Mouse (Mus musculus): Measurements from ENCODE around the gene Tssk6. TPM values are rescaled to one million over a fixed set of nuclear protein-coding genes. Genes with fewer than 3 reads are reported as not detected.
"Not testable (repeated sequence)": the region's sequence is repeated elsewhere in the genome, so short reads cannot be mapped to it uniquely, and the experiment has no call there.

Tssk6 gene
- polyA plus RNA-seq, 1 experiment = 0.39 TPM

- TF ChIP-seq CTCF (IDR thresholded peaks at IDR 0.05; ENCODE audit: borderline replicate concordance, insufficient read depth, low read length) (no peak), POLR2A (IDR thresholded peaks at IDR 0.05; ENCODE audit: low read depth, low read length) (no peak)
- peaks cover 16% of the 10 kb centered on the region for H3K4me1 ChIP-seq (ENCODE audit: control insufficient read depth, insufficient read depth, low read length)
- no peak overlapping the region for H3K27ac ChIP-seq (ENCODE audit: insufficient read depth, low read length)
- no peak overlapping the region for H3K4me3 ChIP-seq (ENCODE audit: insufficient read depth, low read length)
Measured at GRCm38 (mm10) chr8:69934582-69934981, 32.6 kb downstream of the Tssk6 start.

- peak overlapping the region; percentile 83; the same call in 1 of the 2 replicates for H3K27ac ChIP-seq (ENCODE audit: insufficient read depth, low read length)
- H3K4me1 ChIP-seq (ENCODE audit: control insufficient read depth, insufficient read depth, low read length) = peaks cover 23% of the 10 kb centered on the region
- no peak for TF ChIP-seq CTCF (IDR thresholded peaks at IDR 0.05; ENCODE audit: borderline replicate concordance, insufficient read depth, low read length)
- TF ChIP-seq POLR2A (IDR thresholded peaks at IDR 0.05; ENCODE audit: low read depth, low read length) = no peak
- no peak overlapping the region for H3K4me3 ChIP-seq (ENCODE audit: insufficient read depth, low read length)
Measured at GRCm38 (mm10) chr8:69935431-69935830, 33.4 kb downstream of the Tssk6 start.

- Histone ChIP-seq H3K27ac (ENCODE audit: insufficient read depth, low read length) (peak overlapping the region; percentile 83), H3K4me1 (ENCODE audit: control insufficient read depth, insufficient read depth, low read length) (peaks cover 25% of the 10 kb centered on the region), H3K4me3 (ENCODE audit: insufficient read depth, low read length) (no peak overlapping the region)
- TF ChIP-seq CTCF (IDR thresholded peaks at IDR 0.05; ENCODE audit: borderline replicate concordance, insufficient read depth, low read length) (no peak), POLR2A (IDR thresholded peaks at IDR 0.05; ENCODE audit: low read depth, low read length) (no peak)
Measured at GRCm38 (mm10) chr8:69936050-69936794, 34.2 kb downstream of the Tssk6 start.

- H3K4me1 ChIP-seq (ENCODE audit: control insufficient read depth, insufficient read depth, low read length) = peaks cover 28% of the 10 kb centered on the region
- TF ChIP-seq CTCF (IDR thresholded peaks at IDR 0.05; ENCODE audit: borderline replicate concordance, insufficient read depth, low read length) = no peak
- TF ChIP-seq POLR2A (IDR thresholded peaks at IDR 0.05; ENCODE audit: low read depth, low read length) = no peak
- no peak overlapping the region for H3K27ac ChIP-seq (ENCODE audit: insufficient read depth, low read length)
- no peak overlapping the region for H3K4me3 ChIP-seq (ENCODE audit: insufficient read depth, low read length)
Measured at GRCm38 (mm10) chr8:69937466-69937865, 35.5 kb downstream of the Tssk6 start.

- TF ChIP-seq POLR2A (IDR thresholded peaks at IDR 0.05; ENCODE audit: low read depth, low read length) = no peak
- TF ChIP-seq CTCF (IDR thresholded peaks at IDR 0.05; ENCODE audit: borderline replicate concordance, insufficient read depth, low read length) = no peak
- peaks cover 30% of the 10 kb centered on the region for H3K4me1 ChIP-seq (ENCODE audit: control insufficient read depth, insufficient read depth, low read length)
- H3K4me3 ChIP-seq (ENCODE audit: insufficient read depth, low read length) = no peak overlapping the region
- H3K27ac ChIP-seq (ENCODE audit: insufficient read depth, low read length) = no peak overlapping the region
Measured at GRCm38 (mm10) chr8:69938245-69938982, 36.4 kb downstream of the Tssk6 start.

GRCm38 (mm10) chr8:69939633-69940032 is 37.6 kb downstream of the Tssk6 start:
- no peak overlapping the region for H3K4me3 ChIP-seq (ENCODE audit: insufficient read depth, low read length)
- H3K27ac ChIP-seq (ENCODE audit: insufficient read depth, low read length) = no peak overlapping the region; the same call in 1 of the 2 replicates
- no peak for TF ChIP-seq CTCF (IDR thresholded peaks at IDR 0.05; ENCODE audit: borderline replicate concordance, insufficient read depth, low read length)
- peaks cover 30% of the 10 kb centered on the region for H3K4me1 ChIP-seq (ENCODE audit: control insufficient read depth, insufficient read depth, low read length)

GRCm38 (mm10) chr8:69940386-69940785 is 38.4 kb downstream of the Tssk6 start:
- peak overlapping the region; percentile 31; the same call in 1 of the 2 replicates for H3K27ac ChIP-seq (ENCODE audit: insufficient read depth, low read length)
- TF ChIP-seq POLR2A (IDR thresholded peaks at IDR 0.05; ENCODE audit: low read depth, low read length) = no peak
- no peak for TF ChIP-seq CTCF (IDR thresholded peaks at IDR 0.05; ENCODE audit: borderline replicate concordance, insufficient read depth, low read length)
- no peak overlapping the region for H3K4me3 ChIP-seq (ENCODE audit: insufficient read depth, low read length)
- peaks cover 30% of the 10 kb centered on the region for H3K4me1 ChIP-seq (ENCODE audit: control insufficient read depth, insufficient read depth, low read length)

- not testable (repeated sequence) for H3K4me3 ChIP-seq (ENCODE audit: insufficient read depth, low read length); H3K27ac ChIP-seq (ENCODE audit: insufficient read depth, low read length)
- H3K4me1 ChIP-seq (ENCODE audit: control insufficient read depth, insufficient read depth, low read length) = peaks cover 19% of the 10 kb centered on the region
Measured at GRCm38 (mm10) chr8:69942495-69942894, 40.5 kb downstream of the Tssk6 start.

- peaks cover 3% of the 10 kb centered on the region; the same call in 1 of the 2 replicates for H3K4me1 ChIP-seq (ENCODE audit: control insufficient read depth, insufficient read depth, low read length)
Measured at GRCm38 (mm10) chr8:69950300-69950699, 48.3 kb downstream of the Tssk6 start.

More at GRCm38 (mm10) chr8:69950300-69950699, 48.3 kb downstream of the Tssk6 start:
- no peak overlapping the region for H3K4me3 ChIP-seq (ENCODE audit: insufficient read depth, low read length)
- no peak overlapping the region for H3K27ac ChIP-seq (ENCODE audit: insufficient read depth, low read length)
- TF ChIP-seq POLR2A (IDR thresholded peaks at IDR 0.05; ENCODE audit: low read depth, low read length) (no peak), CTCF (IDR thresholded peaks at IDR 0.05; ENCODE audit: borderline replicate concordance, insufficient read depth, low read length) (no peak)

Other genes starting within 250 kb of the Tssk6 start
- 2.5 and 2.7 TPM in 2 replicates for gene Zfp964, start 247.7 kb upstream of the Tssk6 start, polyA plus RNA-seq (2011; ENCODE audit: insufficient read length, low read depth, missing spikeins)
- 18.1 and 24.1 TPM in 2 replicates for gene Zfp869, start 191.5 kb upstream of the Tssk6 start, polyA plus RNA-seq (2011; ENCODE audit: insufficient read length, low read depth, missing spikeins)
- gene Zfp963, start 152.2 kb upstream of the Tssk6 start, polyA plus RNA-seq (2011; ENCODE audit: insufficient read length, low read depth, missing spikeins) = 2.8 and 3.0 TPM in 2 replicates
- 0.90 and 1.3 TPM in 2 replicates for gene Gm20422, start 127.3 kb upstream of the Tssk6 start, polyA plus RNA-seq (2011; ENCODE audit: insufficient read length, low read depth, missing spikeins)
- 27.1 and 28.0 TPM in 2 replicates for gene Atp13a1, start 111.0 kb upstream of the Tssk6 start, polyA plus RNA-seq (2011; ENCODE audit: insufficient read length, low read depth, missing spikeins)
- 22.9 and 31.2 TPM in 2 replicates for gene Zfp866, start 111.0 kb upstream of the Tssk6 start, polyA plus RNA-seq (2011; ENCODE audit: insufficient read length, low read depth, missing spikeins)
- 13.5 and 15.9 TPM in 2 replicates for gene Gmip, start 93.5 kb upstream of the Tssk6 start, polyA plus RNA-seq (2011; ENCODE audit: insufficient read length, low read depth, missing spikeins)
- 2.9 and 4.0 TPM in 2 replicates for gene Lpar2, start 79.8 kb upstream of the Tssk6 start, polyA plus RNA-seq (2011; ENCODE audit: insufficient read length, low read depth, missing spikeins)
- 2.5 and 3.6 TPM in 2 replicates for gene Pbx4, start 69.7 kb upstream of the Tssk6 start, polyA plus RNA-seq (2011; ENCODE audit: insufficient read length, low read depth, missing spikeins)
- gene Cilp2, start 14.5 kb upstream of the Tssk6 start, polyA plus RNA-seq (2011; ENCODE audit: insufficient read length, low read depth, missing spikeins) = not detected in 2 replicates
- 62.9 and 77.5 TPM in 2 replicates for gene Ndufa13, start 374 bp downstream of the Tssk6 start, polyA plus RNA-seq (2011; ENCODE audit: insufficient read length, low read depth, missing spikeins)
- gene Yjefn3, start 528 bp downstream of the Tssk6 start, polyA plus RNA-seq (2011; ENCODE audit: insufficient read length, low read depth, missing spikeins) = not detected in 2 replicates
- gene Gatad2a, start 94.2 kb downstream of the Tssk6 start, polyA plus RNA-seq (2011; ENCODE audit: insufficient read length, low read depth, missing spikeins) = 63.8 and 67.2 TPM in 2 replicates
- gene Mau2, start 140.6 kb downstream of the Tssk6 start, polyA plus RNA-seq (2011; ENCODE audit: insufficient read length, low read depth, missing spikeins) = 25.8 and 31.6 TPM in 2 replicates
- gene Sugp1, start 140.6 kb downstream of the Tssk6 start, polyA plus RNA-seq (2011; ENCODE audit: insufficient read length, low read depth, missing spikeins) = 20.5 and 23.9 TPM in 2 replicates
- gene Tm6sf2, start 170.7 kb downstream of the Tssk6 start, polyA plus RNA-seq (2011; ENCODE audit: insufficient read length, low read depth, missing spikeins) = 1.0 TPM in 2 replicates
- gene Hapln4, start 181.3 kb downstream of the Tssk6 start, polyA plus RNA-seq (2011; ENCODE audit: insufficient read length, low read depth, missing spikeins) = 0.84 and 1.1 TPM in 2 replicates
- 0.33 TPM in 1 of 2 replicates, not detected in the other for gene Ncan, start 218.7 kb downstream of the Tssk6 start, polyA plus RNA-seq (2011; ENCODE audit: insufficient read length, low read depth, missing spikeins)
- 13.4 and 14.4 TPM in 2 replicates for gene Nr2c2ap, start 229.1 kb downstream of the Tssk6 start, polyA plus RNA-seq (2011; ENCODE audit: insufficient read length, low read depth, missing spikeins)
- 7.4 and 10.1 TPM in 2 replicates for gene Rfxank, start 237.0 kb downstream of the Tssk6 start, polyA plus RNA-seq (2011; ENCODE audit: insufficient read length, low read depth, missing spikeins)
- 59.2 and 65.3 TPM in 2 replicates for gene Borcs8, start 237.3 kb downstream of the Tssk6 start, polyA plus RNA-seq (2011; ENCODE audit: insufficient read length, low read depth, missing spikeins)
- not detected in 2 replicates for gene Mef2b, start 237.5 kb downstream of the Tssk6 start, polyA plus RNA-seq (2011; ENCODE audit: insufficient read length, low read depth, missing spikeins)

All from embryonic fibroblast, embryonic 13.5 days (primary cell).